Mouse (Mus musculus) ES-Bruce4 (cell line): ENCODE measurements around the gene Hist1h2ak. TPM values are rescaled to one million over a fixed set of nuclear protein-coding genes. Genes with fewer than 3 reads are reported as not detected.
"Not testable (repeated sequence)": the region's sequence is repeated elsewhere in the genome, so short reads cannot be mapped to it uniquely, and the experiment has no call there.

ENCODE experiments used
- H3K27ac ChIP-seq: 2 replicates; pipeline ENCODE4 v1.5.1; 2012; ENCODE audit warnings: low read length, inconsistent platforms; ENCODE audit not compliant: insufficient read depth
- H3K27me3 ChIP-seq: 2 replicates; pipeline ENCODE4 v1.6.1; 2012; ENCODE audit warnings: mild to moderate bottlenecking, low read length, inconsistent platforms; ENCODE audit not compliant: control insufficient read depth, poor library complexity, insufficient read depth, severe bottlenecking
- H3K36me3 ChIP-seq: 2 replicates; pipeline ENCODE4 v1.6.1; 2012; ENCODE audit warnings: inconsistent platforms, mild to moderate bottlenecking, low read length, moderate library complexity; ENCODE audit not compliant: control insufficient read depth, poor library complexity, insufficient read depth, severe bottlenecking
- H3K4me1 ChIP-seq: one replicate; pipeline ENCODE4 v1.8.1; 2011; ENCODE audit warnings: low read length; ENCODE audit not compliant: control insufficient read depth, insufficient read depth
- H3K4me3 ChIP-seq: 2 replicates; pipeline ENCODE4 v1.5.1; 2011; ENCODE audit warnings: low read depth, mild to moderate bottlenecking, low read length
- H3K9ac ChIP-seq: 2 replicates; pipeline ENCODE4 v1.6.1; 2012; ENCODE audit warnings: low read depth, mild to moderate bottlenecking, inconsistent platforms; ENCODE audit not compliant: poor library complexity, severe bottlenecking
- H3K9me3 ChIP-seq: replicated peaks from 2 replicates; pipeline ENCODE4 v1.6.1; 2012; ENCODE audit warnings: mild to moderate bottlenecking, low read length, inconsistent platforms; ENCODE audit not compliant: control insufficient read depth, poor library complexity, insufficient read depth, severe bottlenecking
- CTCF ChIP-seq: IDR thresholded peaks from one replicate; pipeline ENCODE4 v1.8.1; 2011; ENCODE audit warnings: low read depth, low read length
- EP300 ChIP-seq: IDR thresholded peaks from 2 replicates; pipeline ENCODE4 v1.6.1; 2011; ENCODE audit warnings: low read depth, low read length; ENCODE audit not compliant: insufficient read depth
- POLR2A ChIP-seq: IDR thresholded peaks from one replicate; pipeline ENCODE4 v1.8.1; 2011; ENCODE audit warnings: low read length; ENCODE audit not compliant: insufficient read depth
- polyA plus RNA-seq: library from polyadenylated mRNA; stranded (reverse); fragments of >200 nt; gene quantifications from 2 replicates; pipeline ENCODE4 v1.2.4, GENCODE M21; 2011; ENCODE audit warnings: low read depth; ENCODE audit not compliant: missing spikeins, insufficient read depth, insufficient read length

Hist1h2ak gene
- polyA plus RNA-seq, 1 experiment, result 6.7 TPM

GRCm38 (mm10) chr13:21751417-21751816 is 2.2 kb downstream of the Hist1h2ak start:
- Histone ChIP-seq H3K9ac (no peak overlapping the region), H3K9me3 (no peaks in the 10 kb centered on the region), H3K4me3 (no peak overlapping the region), H3K27ac (no peak overlapping the region), H3K4me1 (no peaks in the 10 kb centered on the region), H3K36me3 (peaks cover 5% of the 10 kb centered on the region), H3K27me3 (no peaks in the 10 kb centered on the region)
- no peak for TF ChIP-seq CTCF

- not testable (repeated sequence) for H3K9me3 ChIP-seq, H3K27me3 ChIP-seq, H3K36me3 ChIP-seq, H3K4me1 ChIP-seq
- peak within 1 kb of the TSS; percentile 92 for H3K27ac ChIP-seq
- TF ChIP-seq EP300, result peak; percentile 71
- peak; percentile 89 for TF ChIP-seq POLR2A
- H3K9ac ChIP-seq, result peak within 1 kb of the TSS; percentile 96
- H3K4me3 ChIP-seq, result peak within 1 kb of the TSS; percentile 83
Observed at GRCm38 (mm10) chr13:21750159-21751017, 3.2 kb downstream of the Hist1h2ak start, which contains the start of gene Hist1h4k. TSS of gene Hist1h4k (minus strand) at chr13:21750505.

- no peak for TF ChIP-seq EP300
- TF ChIP-seq POLR2A, result no peak
- no peak for TF ChIP-seq CTCF
Observed at GRCm38 (mm10) chr13:21749387-21750158, 4.1 kb downstream of the Hist1h2ak start.

GRCm38 (mm10) chr13:21745006-21745405 is 8.6 kb downstream of the Hist1h2ak start:
- no peak overlapping the region for H3K4me3 ChIP-seq
- peaks cover 5% of the 10 kb centered on the region for H3K36me3 ChIP-seq
- no peaks in the 10 kb centered on the region for H3K4me1 ChIP-seq
- TF ChIP-seq EP300, result no peak
- TF ChIP-seq CTCF, result no peak
- no peak for TF ChIP-seq POLR2A
- H3K27ac ChIP-seq, result no peak overlapping the region
- H3K9ac ChIP-seq, result no peak overlapping the region
- no peaks in the 10 kb centered on the region for H3K27me3 ChIP-seq
- H3K9me3 ChIP-seq, result no peaks in the 10 kb centered on the region

More at GRCm38 (mm10) chr13:21749387-21750158, 4.1 kb downstream of the Hist1h2ak start:
- no peaks in the 10 kb centered on the region for H3K27me3 ChIP-seq
- H3K4me3 ChIP-seq, result peak overlapping the region; percentile 83
- H3K27ac ChIP-seq, result peak overlapping the region; percentile 92
- peaks cover 5% of the 10 kb centered on the region for H3K36me3 ChIP-seq
- no peaks in the 10 kb centered on the region for H3K9me3 ChIP-seq
- no peaks in the 10 kb centered on the region for H3K4me1 ChIP-seq
- peak overlapping the region; percentile 96 for H3K9ac ChIP-seq

- peak within 1 kb of the TSS; percentile 59 for H3K4me3 ChIP-seq
- TF ChIP-seq POLR2A (peak; percentile 91), EP300 (peak; percentile 82; the same call in 1 of the 2 replicates)
- H3K9me3 ChIP-seq, result not testable (repeated sequence)
Observed at GRCm38 (mm10) chr13:21734906-21735767, 18.5 kb downstream of the Hist1h2ak start, which contains the start of gene Hist1h4j. TSS of gene Hist1h4j (plus strand) at chr13:21735064.

More at GRCm38 (mm10) chr13:21734906-21735767, 18.5 kb downstream of the Hist1h2ak start, which contains the start of gene Hist1h4j:
- not testable (repeated sequence) for H3K36me3 ChIP-seq, H3K27me3 ChIP-seq, H3K4me1 ChIP-seq
- peak within 1 kb of the TSS; percentile 87 for H3K27ac ChIP-seq
- peak within 1 kb of the TSS; percentile 64 for H3K9ac ChIP-seq
